Mouse (Mus musculus) hindlimb bud, embryonic 11.5 days (tissue): ENCODE results near the gene Tmem52.
"Not testable (repeated sequence)": the region's sequence is repeated elsewhere in the genome, so short reads cannot be mapped to it uniquely, and the experiment has no call there.

Experiments used
- DNase-seq: peaks from one replicate; pipeline ENCODE4 v3.0.0-alpha.2; 2012; ENCODE audit warnings: low read depth, low spot score; ENCODE audit errors: extremely low spot score

Tmem52 gene

DNA sequence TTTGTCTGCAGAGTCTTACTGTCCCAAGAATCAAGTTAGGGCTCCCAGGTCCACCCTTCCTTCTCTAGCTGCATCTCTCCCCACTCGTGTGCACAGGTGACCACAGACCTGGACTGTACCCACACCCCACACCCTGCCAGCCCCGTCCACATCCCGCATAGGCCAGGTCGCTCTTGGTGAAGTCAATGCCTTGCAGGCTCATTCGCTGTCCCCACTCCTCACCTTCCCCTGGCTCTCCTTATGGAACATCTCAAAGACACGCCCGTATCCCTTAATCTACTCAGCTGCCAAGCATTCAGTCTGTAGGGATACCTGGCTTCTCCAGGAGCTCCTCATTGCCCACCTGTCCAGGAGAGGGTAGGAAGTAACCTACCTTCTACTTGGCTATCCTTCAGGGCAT, 2.5 kb downstream of the Tmem52 start:
- DNase-seq: no peak

DNA sequence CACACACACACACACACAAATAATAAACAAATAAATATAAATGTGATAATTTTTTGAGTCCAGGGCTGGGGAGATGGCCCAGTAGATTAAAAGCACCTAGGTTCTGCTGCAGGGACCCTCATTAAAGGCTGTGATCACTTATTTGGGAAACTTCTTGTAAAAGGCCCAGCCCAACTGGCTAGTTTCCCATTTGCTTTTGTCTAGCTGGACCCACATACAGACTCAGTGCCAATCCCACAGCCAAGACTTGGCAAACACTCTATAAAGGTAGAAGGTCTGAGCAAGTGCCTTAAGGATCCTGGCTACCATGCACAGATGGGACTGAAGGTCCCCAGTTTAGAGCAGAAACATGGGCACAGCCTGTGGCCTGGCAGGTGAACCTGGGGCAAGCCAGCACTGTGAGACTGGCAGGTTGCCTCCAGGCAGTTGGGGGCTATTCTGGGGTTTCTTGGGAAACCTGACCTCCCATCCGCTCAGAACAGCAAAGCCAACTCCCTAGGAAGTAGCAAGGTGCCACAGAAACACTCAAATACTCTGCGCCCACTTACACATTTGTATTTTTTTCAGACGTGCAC, 3.9 kb downstream of the Tmem52 start:
- DNase-seq: no peak

DNA sequence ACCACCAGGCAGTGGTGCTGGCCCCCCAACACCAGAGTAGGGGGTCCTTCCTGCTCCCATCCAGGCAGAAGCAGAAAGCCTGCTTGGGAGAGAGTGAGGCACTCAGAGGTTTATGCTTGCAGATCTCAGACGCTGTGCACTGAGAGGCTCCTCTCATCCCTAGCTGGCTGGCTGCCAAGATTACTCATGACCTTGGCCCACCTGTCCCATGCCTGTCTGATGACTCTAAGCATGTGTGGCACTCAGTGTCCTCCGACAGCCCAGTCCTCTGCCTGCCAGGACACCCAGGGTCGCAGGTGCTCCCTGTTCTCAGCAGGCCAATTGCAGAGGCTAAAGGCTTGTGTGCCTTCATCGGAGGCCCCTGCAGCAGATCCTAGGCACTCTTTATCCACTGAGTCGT, 4.4 kb downstream of the Tmem52 start:
- DNase-seq: no peak

DNA sequence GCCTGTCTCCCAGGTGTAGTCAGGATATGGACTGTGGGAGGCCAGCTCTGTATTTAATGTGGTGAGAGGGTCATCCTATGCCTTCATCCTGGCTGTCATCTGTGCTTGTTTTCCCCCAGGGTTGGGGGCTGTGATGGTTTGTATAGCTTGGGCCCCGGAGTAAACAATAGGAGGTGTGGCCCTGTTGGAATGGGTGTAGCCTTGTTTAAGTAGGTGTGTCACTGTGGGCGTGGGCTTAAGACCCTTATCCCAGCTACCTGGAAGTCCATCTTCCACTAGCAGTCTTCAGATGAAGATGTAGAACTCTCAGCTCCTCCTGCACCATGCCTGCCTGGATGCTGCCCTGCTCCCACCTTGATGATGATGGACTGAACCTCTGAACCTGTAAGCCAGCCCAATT, 4.9 kb downstream of the Tmem52 start:
- not testable (repeated sequence) for DNase-seq

DNA sequence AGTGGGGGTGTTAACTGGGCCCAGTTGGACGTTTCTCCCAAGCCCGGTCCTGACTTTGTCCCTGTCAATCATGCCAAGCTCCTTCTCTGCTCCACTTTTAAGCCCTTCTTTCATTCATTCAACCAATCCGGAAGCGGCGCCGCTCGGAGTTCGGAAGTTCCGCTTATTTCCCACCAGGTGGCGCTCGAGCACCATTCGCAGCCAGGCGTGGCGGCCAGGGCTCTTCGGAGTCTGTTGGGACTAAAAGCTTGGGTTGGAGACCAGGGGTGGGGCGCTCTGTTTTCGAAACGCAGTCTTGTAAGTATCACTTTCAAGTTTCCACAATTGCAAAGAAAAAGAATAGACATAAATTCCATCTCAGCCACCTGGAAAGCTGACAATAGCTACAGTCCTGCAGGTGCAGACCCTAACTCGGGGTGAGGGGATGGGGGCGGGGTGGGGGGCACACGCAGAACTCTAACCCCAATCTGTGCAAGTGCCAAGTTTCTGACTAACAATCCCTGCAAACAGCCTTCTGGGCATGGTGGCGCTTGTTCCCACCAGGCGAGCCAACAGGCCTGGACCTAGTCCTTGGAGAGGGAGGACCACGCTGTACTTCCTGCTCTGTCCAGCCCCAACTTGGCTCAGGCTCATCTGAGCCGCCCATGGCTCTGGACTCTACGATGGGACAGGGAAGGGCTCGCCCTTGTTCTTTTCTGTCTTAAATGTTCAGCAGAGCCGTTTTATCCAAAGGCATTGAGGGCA, 12.6 kb downstream of the Tmem52 start:
- no peak for DNase-seq

DNA sequence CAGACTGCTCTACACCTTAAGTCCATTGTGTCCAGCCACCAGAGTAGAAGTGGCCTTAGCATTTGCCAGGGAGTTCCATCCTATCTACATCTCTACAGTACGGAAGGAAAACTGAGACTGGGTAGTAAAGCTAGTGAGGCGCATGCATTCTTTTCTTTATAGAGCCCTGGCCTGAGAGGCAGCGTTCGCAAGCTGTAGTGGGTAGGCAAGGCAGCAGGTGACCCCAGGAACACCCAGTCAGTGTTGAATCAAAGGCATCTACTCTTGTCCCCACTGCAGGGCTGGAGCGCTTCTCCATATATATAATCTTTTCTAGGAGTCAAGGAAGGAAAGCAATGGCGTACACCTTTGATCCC, 13.2 kb downstream of the Tmem52 start:
- no peak for DNase-seq

DNA sequence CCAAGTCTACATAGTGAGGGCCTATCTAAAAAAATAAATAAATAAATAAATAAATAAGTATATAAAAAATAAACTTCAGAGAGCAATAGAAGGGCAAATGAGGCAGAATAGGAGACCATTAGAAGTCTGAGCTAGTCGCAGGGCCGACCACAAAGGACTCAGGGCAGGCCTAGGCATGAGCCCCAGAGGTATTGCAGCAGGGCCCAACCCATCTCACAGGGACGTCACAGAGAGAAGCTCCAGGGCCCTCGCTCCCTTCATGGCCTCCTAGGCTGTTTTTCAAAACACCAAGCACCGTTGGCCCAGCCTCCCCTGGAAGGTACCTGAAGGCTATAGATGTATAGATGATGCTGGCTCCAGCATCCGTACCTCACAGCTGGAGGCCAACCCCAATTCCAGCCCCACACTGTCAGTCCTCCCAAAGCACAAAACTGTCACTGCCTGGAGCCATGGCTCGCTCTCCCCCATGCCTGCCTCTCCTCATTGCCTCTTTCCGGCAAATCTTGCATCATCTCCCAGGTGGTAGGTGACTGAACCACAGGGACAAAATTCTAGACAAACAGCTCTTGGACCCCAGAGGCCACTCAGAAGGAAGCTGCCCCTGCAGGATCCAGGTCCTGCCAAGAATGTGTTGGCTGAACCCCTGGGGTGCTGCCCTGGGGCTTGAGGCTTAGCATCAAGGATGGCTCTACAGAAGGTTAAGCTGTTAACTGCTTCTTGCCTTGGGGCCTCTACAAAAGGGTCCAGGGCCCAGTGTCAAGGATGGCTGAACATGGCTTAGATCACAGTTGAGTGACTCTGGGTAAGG, 14.0 kb downstream of the Tmem52 start:
- DNase-seq: no peak

DNA sequence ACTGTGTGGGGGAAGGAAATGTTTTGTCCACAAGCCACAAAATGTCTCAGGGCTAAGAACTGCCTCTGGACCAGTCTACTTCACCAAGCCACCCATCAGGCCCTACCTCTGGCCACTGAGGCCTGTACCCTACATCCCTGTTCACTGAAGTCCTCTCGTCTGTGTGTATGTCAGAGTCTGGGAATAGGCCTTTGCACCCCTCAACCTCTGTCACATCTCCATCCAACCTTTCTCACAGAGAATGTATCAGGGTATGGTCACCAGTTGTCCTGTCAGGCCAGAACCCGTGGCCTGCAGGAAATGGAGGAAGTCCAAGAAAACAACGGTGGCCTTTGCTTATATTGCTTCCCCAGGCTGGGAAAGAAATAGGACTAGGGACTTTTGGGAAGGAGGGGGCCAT, 16.6 kb downstream of the Tmem52 start:
- DNase-seq: no peak

DNA sequence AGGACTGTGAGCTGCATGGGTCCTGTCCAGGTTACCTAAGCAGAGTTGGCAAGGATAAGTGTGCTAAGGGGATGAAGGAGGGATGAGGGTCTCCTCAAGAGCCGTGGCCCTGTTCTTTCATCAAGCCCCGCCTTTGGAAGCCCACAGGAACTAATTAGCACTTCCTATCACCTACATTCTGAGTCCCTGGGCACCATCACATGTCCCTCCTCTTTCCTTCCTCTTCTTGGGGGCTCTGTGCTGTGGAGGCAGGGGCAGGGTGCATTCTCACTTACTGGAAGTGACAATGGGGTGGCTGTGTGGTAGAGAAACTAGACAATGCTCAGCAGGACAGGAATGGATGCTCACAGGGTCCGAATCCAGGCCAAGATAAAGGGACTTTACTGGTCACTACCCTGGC, 18.8 kb downstream of the Tmem52 start:
- DNase-seq: no peak

DNA sequence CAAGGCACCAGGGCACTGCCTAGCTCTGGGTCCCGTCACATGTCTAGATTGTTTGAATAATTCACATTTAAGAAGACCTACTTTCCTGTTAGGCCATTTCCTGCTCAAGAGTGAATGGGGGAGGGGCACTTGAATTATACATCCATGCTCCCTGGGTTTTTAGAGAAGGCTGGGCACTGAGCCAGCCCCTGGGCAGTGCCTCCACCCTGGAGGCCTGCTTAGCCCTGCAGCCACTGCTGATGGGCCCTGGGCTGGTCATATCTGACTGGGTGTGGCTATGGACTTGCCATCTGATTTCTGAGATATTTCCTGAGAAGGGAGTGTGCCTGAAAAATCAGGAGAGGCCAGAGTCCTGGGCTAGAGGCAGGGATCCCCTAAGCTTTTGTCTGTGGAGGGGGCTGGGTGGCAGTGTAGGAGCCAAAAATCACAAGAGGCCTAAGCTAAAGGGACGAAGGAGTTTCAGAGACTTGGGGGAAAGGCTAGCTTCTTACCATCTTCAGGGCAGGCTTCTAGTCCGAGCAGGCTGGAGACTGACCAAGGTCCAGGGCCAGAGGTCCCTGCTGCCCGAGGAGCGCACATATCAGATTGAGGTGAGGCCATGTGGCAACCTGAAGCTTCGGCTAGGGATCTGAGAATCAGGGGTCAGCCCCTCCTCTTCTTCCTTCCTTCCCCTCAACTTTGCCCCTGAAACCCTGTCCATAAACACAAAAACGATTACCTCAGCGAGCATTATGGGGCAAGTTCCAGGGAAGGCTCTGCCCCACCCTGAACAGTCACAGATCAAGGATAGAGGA, 19.5 kb downstream of the Tmem52 start:
- DNase-seq: no peak

DNA sequence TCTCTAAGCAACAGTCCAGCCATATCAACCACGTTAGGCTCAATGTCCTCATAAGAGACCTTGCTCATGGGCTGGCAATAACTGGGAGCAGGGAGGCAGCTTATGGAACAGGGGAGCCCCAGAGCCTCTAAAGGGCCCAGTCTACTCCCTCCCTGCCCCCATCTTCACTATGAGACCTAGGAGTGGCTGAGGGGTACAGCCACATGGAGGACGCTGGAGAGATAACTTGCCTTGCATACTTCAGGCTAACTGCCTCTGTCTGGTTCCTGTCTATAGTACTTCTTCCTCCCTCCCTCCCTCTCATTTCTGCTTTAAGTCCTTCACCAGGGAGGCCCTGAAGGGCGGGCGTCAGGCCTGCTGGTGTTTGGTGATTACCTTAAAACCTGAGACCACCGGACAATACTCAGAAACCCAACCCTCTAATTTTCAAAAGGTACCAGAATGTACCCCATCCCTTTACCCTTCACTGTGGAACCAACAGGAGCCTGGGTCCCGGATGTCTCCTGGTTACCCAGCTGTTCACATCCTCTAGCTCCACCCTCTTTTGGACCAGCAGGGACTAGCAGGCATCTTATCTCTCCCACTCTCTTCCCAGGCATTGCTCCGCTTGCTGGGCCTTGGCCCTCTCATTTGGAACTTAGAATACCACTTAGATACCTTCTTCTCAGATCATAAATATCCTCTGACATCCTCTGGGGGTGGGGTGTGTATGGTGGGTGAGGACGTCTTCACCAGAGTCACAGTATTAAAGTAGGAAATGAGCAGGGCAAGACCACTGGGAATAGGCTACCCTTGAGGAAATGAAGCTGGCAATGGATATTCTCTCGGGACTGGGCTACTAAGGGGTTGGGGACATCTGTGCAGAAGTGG, 20.4 kb downstream of the Tmem52 start:
- no peak for DNase-seq

DNA sequence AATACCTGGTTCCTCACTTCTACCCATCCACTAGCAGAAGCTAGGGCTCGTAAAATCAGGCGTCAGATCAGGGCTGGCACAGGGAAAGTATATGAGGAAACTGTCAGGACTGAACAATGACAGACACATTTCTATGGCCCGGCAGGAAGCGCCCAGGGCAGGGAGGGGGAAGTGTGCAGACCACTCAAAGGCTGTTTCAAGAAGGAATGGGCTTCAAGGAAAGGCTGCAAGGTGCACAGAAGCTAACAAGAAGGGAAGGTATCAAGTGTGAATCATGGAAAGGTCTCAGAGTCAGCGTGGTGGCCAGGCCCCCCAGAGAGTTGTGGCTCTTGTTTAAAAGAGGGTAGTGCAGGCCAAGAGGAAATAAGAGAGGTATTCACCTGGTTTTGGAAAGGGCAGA, 21.5 kb downstream of the Tmem52 start:
- DNase-seq: no peak

DNA sequence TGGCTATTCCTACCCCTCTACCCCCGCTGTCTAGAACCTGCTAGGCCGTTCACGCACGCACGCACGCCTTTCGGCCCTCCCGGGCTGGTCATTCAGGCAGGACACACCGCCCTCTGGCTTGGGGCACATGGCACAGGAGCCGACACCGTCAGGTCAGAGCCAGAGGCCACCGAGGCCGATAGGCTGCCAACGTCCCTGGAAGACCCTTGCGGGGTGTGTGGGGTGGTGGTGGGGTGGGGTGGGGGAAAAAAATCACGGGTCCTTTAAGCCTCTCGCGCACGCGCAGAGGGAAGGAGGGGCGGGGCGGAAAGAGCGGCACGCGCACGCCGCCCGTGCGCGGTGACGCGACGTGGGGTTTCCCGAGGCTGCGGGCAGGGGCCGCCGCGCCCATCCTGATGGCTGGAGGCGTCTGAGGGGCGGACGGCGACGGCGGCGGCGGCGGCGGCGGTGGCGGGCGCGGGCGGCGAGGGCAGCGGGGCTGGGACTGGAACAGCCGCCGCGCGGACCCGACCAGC, 22.1 kb downstream of the Tmem52 start, which contains the start of gene Gnb1:
Gnb1 (plus strand) TSS at position 372 of the 515 bp plus-strand sequence.
- peak; percentile 56 for DNase-seq

DNA sequence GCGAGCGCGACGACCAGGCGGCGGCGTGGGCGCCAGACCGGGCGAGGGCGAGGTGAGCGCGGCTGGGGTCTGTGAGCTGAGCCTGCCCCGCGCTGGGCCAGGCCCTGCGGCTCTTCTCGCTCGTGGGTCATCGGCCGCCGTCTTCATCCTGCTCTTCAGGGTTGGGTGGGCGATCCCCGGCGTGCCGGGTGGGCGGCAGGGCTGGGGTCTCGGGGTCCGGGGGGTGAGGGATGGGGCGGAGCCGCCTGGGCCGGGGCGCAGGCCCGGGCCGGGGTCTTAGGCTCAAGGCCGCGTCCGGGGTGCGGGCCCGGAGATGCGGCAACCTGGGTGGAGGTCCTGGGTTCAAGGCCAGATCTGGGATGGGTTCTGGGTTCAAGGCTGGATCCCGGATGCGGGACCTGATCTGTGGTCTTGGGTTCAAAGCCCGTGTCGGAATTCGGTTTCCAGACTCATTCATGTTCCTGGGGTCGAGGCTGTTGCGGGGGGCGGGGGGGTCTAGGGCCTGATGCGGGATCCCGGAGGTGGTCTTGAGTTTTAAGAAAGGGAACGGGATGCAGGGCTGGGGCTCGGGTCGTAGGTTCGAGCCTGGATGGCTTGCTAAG, 22.7 kb downstream of the Tmem52 start:
- DNase-seq: no peak

DNA sequence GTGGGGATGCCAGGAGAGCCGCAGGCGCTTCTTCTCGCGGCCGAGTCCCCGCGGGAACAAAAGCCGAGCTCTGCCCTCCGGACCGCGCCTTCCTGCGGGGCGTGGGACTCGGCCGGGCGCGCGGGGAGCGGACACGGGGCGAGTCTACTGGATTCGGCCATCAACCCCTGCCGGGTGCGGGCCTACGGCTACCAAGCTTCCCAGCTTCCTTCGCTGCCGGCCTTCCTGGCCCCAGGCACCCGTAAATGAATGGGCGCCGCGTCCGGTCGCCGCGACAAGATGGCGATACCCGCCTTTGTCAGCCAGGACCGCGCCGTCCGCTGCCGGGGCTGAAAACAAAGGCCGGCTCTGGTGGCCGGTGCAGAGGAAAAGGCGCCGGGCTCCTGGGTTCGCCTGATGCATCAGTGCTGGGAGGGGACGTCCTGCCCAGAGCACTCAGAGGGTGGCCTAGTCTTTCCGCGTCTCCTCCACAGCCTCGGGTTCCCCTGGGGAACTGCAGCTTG, 23.3 kb downstream of the Tmem52 start:
- DNase-seq: no peak

DNA sequence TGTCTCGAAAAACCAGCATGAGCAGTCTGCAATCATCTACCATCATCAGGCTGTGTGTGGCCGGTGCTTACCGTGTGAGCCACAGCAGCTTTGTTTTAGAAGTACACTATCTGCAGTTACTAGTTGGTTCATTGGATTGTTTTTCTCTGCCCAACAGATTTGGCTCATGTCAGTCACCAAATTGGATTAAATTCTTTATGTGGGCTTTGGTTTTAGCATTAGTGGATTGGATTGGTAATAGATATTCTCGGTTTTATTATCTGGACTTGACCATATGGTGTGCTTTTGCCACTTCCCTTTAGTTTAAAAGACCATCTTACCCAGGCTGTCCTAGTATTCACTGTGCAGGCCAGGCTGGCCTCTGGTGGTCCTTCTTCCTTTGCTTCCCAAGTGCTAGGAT, 26.0 kb downstream of the Tmem52 start:
- no peak for DNase-seq

DNA sequence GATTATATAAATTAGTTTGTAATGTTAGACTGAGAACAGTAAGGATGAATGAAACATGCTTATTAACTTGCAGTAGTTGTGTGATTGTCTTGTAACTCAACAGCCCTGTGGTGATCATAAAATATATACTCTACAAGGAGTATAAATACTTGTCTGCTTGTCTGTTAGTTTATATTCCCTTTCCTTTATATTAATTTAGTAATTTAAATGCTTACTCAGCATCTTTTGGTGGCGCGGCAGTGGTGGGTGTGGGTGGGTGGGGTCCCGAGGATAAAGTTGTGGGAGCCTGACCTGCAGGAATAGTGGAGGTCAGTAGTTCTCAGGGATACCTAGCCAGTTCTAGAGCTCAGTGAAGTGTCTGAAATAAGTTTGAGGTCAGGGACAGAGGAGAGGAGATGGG, 29.0 kb downstream of the Tmem52 start:
- DNase-seq: no peak

DNA sequence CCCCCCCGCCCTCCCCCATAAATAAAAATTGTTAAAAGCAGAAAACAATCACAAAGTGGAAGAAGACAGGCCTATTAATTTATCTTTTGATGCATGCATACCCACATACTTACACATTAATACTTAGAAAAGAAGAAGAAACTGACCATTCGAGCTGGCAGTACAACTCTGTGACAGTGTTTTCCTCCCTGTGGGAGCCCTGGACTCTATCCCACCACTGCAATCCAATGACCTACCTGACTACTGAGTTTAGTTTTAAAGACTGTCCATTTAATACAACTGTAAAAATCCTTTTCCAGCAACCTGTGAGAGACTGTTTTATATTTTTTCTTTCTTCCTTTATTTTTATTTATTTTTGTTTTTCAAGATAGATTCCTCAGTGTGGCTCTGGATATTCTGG, 32.2 kb downstream of the Tmem52 start:
- DNase-seq: no peak

DNA sequence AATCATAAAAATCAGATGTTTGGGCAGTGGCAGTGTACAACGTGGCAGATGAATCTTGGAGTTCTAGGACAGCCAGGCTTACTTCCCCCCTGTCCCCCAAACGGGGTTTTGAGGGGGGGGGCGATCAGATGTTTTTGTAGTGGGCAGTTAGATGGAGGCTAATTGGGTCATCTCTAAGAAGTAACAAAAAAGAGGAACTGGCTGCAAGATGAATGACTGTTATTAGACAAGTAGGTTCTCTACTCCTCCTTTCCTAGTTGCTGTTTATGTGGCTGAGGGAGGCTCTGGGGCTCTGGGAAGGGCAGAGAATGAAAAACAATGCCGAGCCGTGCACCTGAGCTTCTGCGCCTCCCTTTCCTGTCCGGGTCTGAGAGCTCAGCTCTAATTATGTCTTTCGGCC, 36.2 kb downstream of the Tmem52 start:
- DNase-seq: no peak
